Mouse (Mus musculus): ENCODE data around the gene Hist1h1c.

GRCm38 (mm10) chr13:23698996-23699395 is 39.6 kb upstream of the Hist1h1c start:
- TF ChIP-seq ZC3H11A (IDR thresholded peaks at IDR 0.05; ENCODE audit: borderline replicate concordance, low read depth, low read length) (no peak), ZNF384 (IDR thresholded peaks at IDR 0.05; ENCODE audit: low read depth, low read length) (no peak), HCFC1 (IDR thresholded peaks at IDR 0.05; ENCODE audit: borderline replicate concordance, insufficient read depth, low read length) (no peak), MAFK (IDR thresholded peaks at IDR 0.05; ENCODE audit: insufficient read depth, low read depth, low read length) (no peak)
